Mouse (Mus musculus): ENCODE data around the gene Rpl10l.

Gene Rpl10l

GRCm38 (mm10) chr12:66283991-66284622 lies at the start of gene Rpl10l:
Rpl10l (minus strand) TSS chr12:66284401.
- no peak for DNase-seq (ENCODE audit: low spot score in 2 of 2)

GRCm38 (mm10) chr12:66275890-66276289 lies 8.3 kb downstream of the Rpl10l start:
- DNase-seq (ENCODE audit: low spot score in 2 of 2) = no peak

GRCm38 (mm10) chr12:66245461-66246099 lies 38.6 kb downstream of the Rpl10l start:
- no peak for DNase-seq (ENCODE audit: low spot score in 2 of 2)

GRCm38 (mm10) chr12:66234158-66234557 lies 50.0 kb downstream of the Rpl10l start:
- no peak for DNase-seq (ENCODE audit: low spot score in 2 of 2)

Measured in frontal cortex, postnatal 10 days (tissue).